Mouse (Mus musculus) G1E (cell line): ENCODE data around the gene Tnfrsf21.

Source experiments
- CTCF ChIP-seq: IDR thresholded peaks from 2 replicates; pipeline ENCODE4 v1.5.1; 2012; ENCODE audit warnings: low read depth, low read length, inconsistent platforms, mixed read lengths
- GATA1 ChIP-seq: IDR thresholded peaks from 2 replicates; pipeline ENCODE4 v1.6.1; 2012; ENCODE audit warnings: borderline replicate concordance, low read length, inconsistent platforms, mixed read lengths
- GATA2 ChIP-seq: IDR thresholded peaks from 2 replicates; pipeline ENCODE4 v1.6.1; 2012; ENCODE audit warnings: low read depth, low read length, inconsistent platforms, borderline replicate concordance
- POLR2AphosphoS5 ChIP-seq: IDR thresholded peaks from 2 replicates; pipeline ENCODE4 v1.6.1; 2012; ENCODE audit warnings: low read depth, low read length, inconsistent platforms; ENCODE audit not compliant: insufficient replicate concordance

DNA sequence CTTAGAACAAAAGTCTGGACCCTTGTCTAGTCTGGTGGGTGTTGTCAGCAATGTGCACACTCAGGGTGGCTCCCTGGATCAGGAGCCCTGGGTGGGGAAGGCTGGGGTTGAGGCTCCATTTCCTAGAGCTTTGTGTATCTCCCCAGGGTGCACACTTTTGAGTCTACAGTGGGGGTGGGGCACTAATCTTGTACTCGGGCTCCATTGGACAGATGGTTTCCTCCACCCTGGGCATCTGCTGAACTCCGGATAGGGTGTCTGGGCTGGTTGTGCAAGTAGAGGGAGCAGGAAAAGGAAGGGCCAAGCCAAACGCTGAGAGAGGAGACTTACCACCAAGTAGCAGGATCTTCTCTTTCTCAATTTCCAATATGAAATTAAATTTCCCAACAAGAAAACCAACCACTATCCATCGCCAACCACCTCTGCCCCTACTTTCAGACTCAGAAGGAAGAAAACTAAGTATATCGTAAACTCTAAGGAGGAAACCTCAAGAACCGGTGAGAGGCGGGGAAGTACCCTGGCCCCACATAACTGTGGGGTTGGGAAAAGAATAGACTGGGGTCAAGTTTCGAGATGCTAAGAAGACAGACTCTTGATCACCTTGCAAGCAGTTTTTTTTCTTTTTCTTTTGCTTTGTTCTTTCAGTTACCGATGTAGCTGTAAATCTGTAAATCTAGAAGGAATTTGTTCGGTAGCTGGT is 19.9 kb downstream of the Tnfrsf21 start:
- no peak for TF ChIP-seq CTCF
- TF ChIP-seq GATA2, result no peak
- TF ChIP-seq POLR2AphosphoS5, result no peak
- TF ChIP-seq GATA1, result no peak
